Mouse (Mus musculus) left cerebral cortex, adult 6 months (tissue): ENCODE data around the gene Gm11564. TPM values are rescaled to one million over a fixed set of nuclear protein-coding genes. Genes with fewer than 3 reads are reported as not detected.

Experiments
- long read RNA-seq, 2 experiments: library from polyadenylated mRNA; unstranded; transcript quantifications; one replicate each; pipeline ENCODE4 v2.0.0; 2019 to 2020
- polyA plus RNA-seq: library from polyadenylated mRNA; unstranded; fragments of <200 nt; fragmentation: Nextera tagmentation; gene quantifications from 2 replicates; pipeline ENCODE4 v1.2.3, GENCODE M21; 2021

Gm11564 gene
- not detected in 2 replicates for polyA plus RNA-seq
- long read RNA-seq, experiment 1, result 0 reads
- long read RNA-seq, experiment 2, result 0 reads

GRCm38 (mm10) chr11:99815566-99815965 is at the start of gene Gm11564:
TSS of gene Gm11564 (minus strand) at chr11:99815666.

GRCm38 (mm10) chr11:99864176-99864575 is 48.7 kb upstream of the Gm11564 start, which contains the start of gene Gm11559:
TSS of gene Gm11559 (plus strand) at chr11:99864476.

GRCm38 (mm10) chr11:99857617-99858016 is 42.2 kb upstream of the Gm11564 start, which contains the start of gene Gm11568:
TSS of gene Gm11568 (plus strand) at chr11:99857917.

GRCm38 (mm10) chr11:99851508-99851907 is 36.0 kb upstream of the Gm11564 start, which contains the start of gene Krtap4-16:
TSS of gene Krtap4-16 (minus strand) at chr11:99851608.

GRCm38 (mm10) chr11:99837966-99838365 is 22.5 kb upstream of the Gm11564 start, which contains the start of gene 2300003K06Rik:
TSS of gene 2300003K06Rik (minus strand) at chr11:99838066.

GRCm38 (mm10) chr11:99809792-99810191 is 5.7 kb downstream of the Gm11564 start, which contains the start of gene Krtap4-13:
TSS of gene Krtap4-13 (minus strand) at chr11:99809892.

GRCm38 (mm10) chr11:99804346-99804745 is 11.1 kb downstream of the Gm11564 start, which contains the start of gene Gm11554:
TSS of gene Gm11554 (minus strand) at chr11:99804446.

GRCm38 (mm10) chr11:99798832-99799231 is 16.6 kb downstream of the Gm11564 start, which contains the start of gene Gm11569:
TSS of gene Gm11569 (minus strand) at chr11:99798932.

GRCm38 (mm10) chr11:99793367-99793766 is 22.1 kb downstream of the Gm11564 start, which contains the start of gene Gm11596:
TSS of gene Gm11596 (minus strand) at chr11:99793467.

GRCm38 (mm10) chr11:99784900-99785299 is 30.6 kb downstream of the Gm11564 start, which contains the start of gene Krtap4-9:
TSS of gene Krtap4-9 (plus strand) at chr11:99785200.

GRCm38 (mm10) chr11:99780604-99781003 is 34.9 kb downstream of the Gm11564 start, which contains the start of gene Krtap4-8:
TSS of gene Krtap4-8 (minus strand) at chr11:99780704.

GRCm38 (mm10) chr11:99772813-99773212 is 42.7 kb downstream of the Gm11564 start, which contains the start of gene Gm11595:
TSS of gene Gm11595 (minus strand) at chr11:99772913.

Other genes starting within 250 kb of the Gm11564 start
- gene Krtap3-1, start 249.0 kb downstream of the Gm11564 start, polyA plus RNA-seq, result not detected in 2 replicates
- gene Krtap1-5, start 234.7 kb downstream of the Gm11564 start, polyA plus RNA-seq, result not detected in 2 replicates
- gene Krtap1-4, start 232.0 kb downstream of the Gm11564 start, polyA plus RNA-seq, result not detected in 2 replicates
- not detected in 2 replicates for gene Krtap1-3, start 224.3 kb downstream of the Gm11564 start, polyA plus RNA-seq
- gene Krtap9-3, start 217.6 kb downstream of the Gm11564 start, polyA plus RNA-seq, result not detected in 2 replicates
- not detected in 2 replicates for gene Gm11938, start 212.4 kb downstream of the Gm11564 start, polyA plus RNA-seq
- not detected in 2 replicates for gene Gm11937, start 205.5 kb downstream of the Gm11564 start, polyA plus RNA-seq
- not detected in 2 replicates for gene Krtap2-4, start 200.8 kb downstream of the Gm11564 start, polyA plus RNA-seq
- gene Gm11562, start 195.2 kb downstream of the Gm11564 start, polyA plus RNA-seq, result not detected in 2 replicates
- gene Krtap4-1, start 187.4 kb downstream of the Gm11564 start, polyA plus RNA-seq, result not detected in 2 replicates
- gene Krtap4-2, start 180.6 kb downstream of the Gm11564 start, polyA plus RNA-seq, result not detected in 2 replicates
- not detected in 2 replicates for gene Krtap4-7, start 171.6 kb downstream of the Gm11564 start, polyA plus RNA-seq
- not detected in 2 replicates for gene Gm11555, start 165.4 kb downstream of the Gm11564 start, polyA plus RNA-seq
- gene Gm11563, start 156.7 kb downstream of the Gm11564 start, polyA plus RNA-seq, result not detected in 2 replicates
- gene Krtap4-6, start 149.7 kb downstream of the Gm11564 start, polyA plus RNA-seq, result not detected in 2 replicates
- not detected in 2 replicates for gene Gm14190, start 124.9 kb downstream of the Gm11564 start, polyA plus RNA-seq
- gene Gm14180, start 81.4 kb downstream of the Gm11564 start, polyA plus RNA-seq, result not detected in 2 replicates
- not detected in 2 replicates for gene Gm11595, start 42.8 kb downstream of the Gm11564 start, polyA plus RNA-seq
- not detected in 2 replicates for gene Krtap4-8, start 35.0 kb downstream of the Gm11564 start, polyA plus RNA-seq
- gene Krtap4-9, start 30.5 kb downstream of the Gm11564 start, polyA plus RNA-seq, result not detected in 2 replicates
- gene Gm11596, start 22.2 kb downstream of the Gm11564 start, polyA plus RNA-seq, result not detected in 2 replicates
- not detected in 2 replicates for gene Gm11569, start 16.7 kb downstream of the Gm11564 start, polyA plus RNA-seq
- gene Gm11554, start 11.2 kb downstream of the Gm11564 start, polyA plus RNA-seq, result not detected in 2 replicates
- not detected in 2 replicates for gene Krtap4-13, start 5.8 kb downstream of the Gm11564 start, polyA plus RNA-seq
- not detected in 2 replicates for gene 2300003K06Rik, start 22.4 kb upstream of the Gm11564 start, polyA plus RNA-seq
- gene Krtap4-16, start 35.9 kb upstream of the Gm11564 start, polyA plus RNA-seq, result not detected in 2 replicates
- gene Gm11568, start 42.3 kb upstream of the Gm11564 start, polyA plus RNA-seq, result not detected in 2 replicates
- not detected in 2 replicates for gene Gm11559, start 48.8 kb upstream of the Gm11564 start, polyA plus RNA-seq
- not detected in 2 replicates for gene Krtap9-1, start 57.7 kb upstream of the Gm11564 start, polyA plus RNA-seq
- not detected in 2 replicates for gene Gm11567, start 63.5 kb upstream of the Gm11564 start, polyA plus RNA-seq
- gene Krtap31-1, start 92.3 kb upstream of the Gm11564 start, polyA plus RNA-seq, result not detected in 2 replicates
- not detected in 2 replicates for gene Gm11565, start 99.1 kb upstream of the Gm11564 start, polyA plus RNA-seq
- not detected in 2 replicates for gene Krtap31-2, start 120.6 kb upstream of the Gm11564 start, polyA plus RNA-seq
- not detected in 2 replicates for gene Krtap9-5, start 132.8 kb upstream of the Gm11564 start, polyA plus RNA-seq
- gene Krtap29-1, start 163.4 kb upstream of the Gm11564 start, polyA plus RNA-seq, result not detected in 2 replicates
- not detected in 2 replicates for gene Krtap16-1, start 170.9 kb upstream of the Gm11564 start, polyA plus RNA-seq
- not detected in 2 replicates for gene Krtap17-1, start 178.3 kb upstream of the Gm11564 start, polyA plus RNA-seq
- gene Krt33a, start 200.5 kb upstream of the Gm11564 start, polyA plus RNA-seq, result not detected in 2 replicates
- gene Krt33b, start 214.2 kb upstream of the Gm11564 start, polyA plus RNA-seq, result not detected in 2 replicates
- gene Krt34, start 225.9 kb upstream of the Gm11564 start, polyA plus RNA-seq, result not detected in 2 replicates
- 0.16 TPM in 1 of 2 replicates, not detected in the other for gene Krt31, start 234.9 kb upstream of the Gm11564 start, polyA plus RNA-seq